Mouse (Mus musculus) mesoderm, embryonic 11.5 days (tissue): ENCODE results near the gene Tas2r126.

Source experiments
- DNase-seq: peaks from one replicate; pipeline ENCODE4 v3.0.0-alpha.2; 2012; ENCODE audit warnings: low read depth, low spot score

Tas2r126 gene

GRCm38 (mm10) chr6:42484633-42485032, 50.3 kb downstream of the Tas2r126 start:
- DNase-seq, result no peak
